Mouse (Mus musculus) forebrain, embryonic 13.5 days (tissue): ENCODE measurements around the gene Ccpg1. TPM values are rescaled to one million over a fixed set of nuclear protein-coding genes. Genes with fewer than 3 reads are reported as not detected.

ENCODE experiments used
- ATAC-seq: fragments of 200-750 bp; cut with Nextera tagmentation; 2 replicates; pipeline ENCODE4 v1.8.0; 2017
- H3K27ac ChIP-seq: fragments of 300-500 bp; sonication (generic); 2 replicates; pipeline ENCODE4 v1.5.1; 2015; ENCODE audit warnings: inconsistent platforms, mild to moderate bottlenecking, moderate library complexity
- H3K27me3 ChIP-seq: fragments of 300-500 bp; sonication (generic); 2 replicates; pipeline ENCODE4 v1.6.1; 2015; ENCODE audit warnings: mild to moderate bottlenecking, inconsistent platforms
- H3K36me3 ChIP-seq: fragments of 300-500 bp; sonication (generic); 2 replicates; pipeline ENCODE4 v1.6.1; 2015; ENCODE audit warnings: mild to moderate bottlenecking, inconsistent platforms; ENCODE audit not compliant: poor library complexity, severe bottlenecking
- H3K4me1 ChIP-seq: fragments of 300-500 bp; sonication (generic); 2 replicates; pipeline ENCODE4 v1.6.1; 2015; ENCODE audit warnings: inconsistent platforms
- H3K4me2 ChIP-seq: fragments of 300-500 bp; sonication (generic); 2 replicates; pipeline ENCODE4 v1.6.1; 2015; ENCODE audit warnings: inconsistent platforms, mild to moderate bottlenecking, moderate library complexity
- H3K4me3 ChIP-seq: fragments of 300-500 bp; sonication (generic); 2 replicates; pipeline ENCODE4 v1.5.1; 2015; ENCODE audit warnings: mild to moderate bottlenecking, inconsistent platforms
- H3K9ac ChIP-seq: fragments of 300-500 bp; sonication (generic); 2 replicates; pipeline ENCODE4 v1.6.1; 2015; ENCODE audit warnings: mild to moderate bottlenecking, inconsistent platforms
- H3K9me3 ChIP-seq: fragments of 300-500 bp; sonication (generic); replicated peaks from 2 replicates; pipeline ENCODE4 v1.6.1; 2016; ENCODE audit warnings: inconsistent platforms
- WGBS: fragments of 180-500 bp; shearing (Covaris S2); methylation state at CpG from one replicate; pipeline ENCODE4 v1.1.7; 2015; 5-methylcytosine and 5-hydroxymethylcytosine counted together
- polyA plus RNA-seq: library from polyadenylated mRNA; unstranded; fragments of >200 nt; fragmentation: Nextera tagmentation; extraction: Ambion mirVana; gene quantifications from 2 replicates; pipeline ENCODE4 v1.2.1, GENCODE M21; 2015

The Ccpg1 gene
- polyA plus RNA-seq, 1 experiment from 2014 or later, result 32.5 TPM

GRCm38 (mm10) chr9:73000487-73000886, 15.3 kb downstream of the Ccpg1 start:
- H3K27ac ChIP-seq, result no peak overlapping the region
- 66% methylated on average over 2 of the region's 2 CpGs for WGBS
- H3K36me3 ChIP-seq, result peaks cover 27% of the 10 kb centered on the region
- no peak for ATAC-seq
- H3K27me3 ChIP-seq, result no peaks in the 10 kb centered on the region
- no peak overlapping the region for H3K4me3 ChIP-seq
- no peaks in the 10 kb centered on the region for H3K9me3 ChIP-seq
- no peak overlapping the region for H3K4me2 ChIP-seq
- no peaks in the 10 kb centered on the region for H3K4me1 ChIP-seq
- no peak overlapping the region for H3K9ac ChIP-seq

GRCm38 (mm10) chr9:73001314-73002011, 16.2 kb downstream of the Ccpg1 start:
- H3K36me3 ChIP-seq, result peaks cover 36% of the 10 kb centered on the region
- no peaks in the 10 kb centered on the region for H3K4me1 ChIP-seq
- 91% methylated on average over 13 of the region's 13 CpGs for WGBS
- no peak overlapping the region for H3K4me3 ChIP-seq
- H3K9ac ChIP-seq, result no peak overlapping the region
- no peak overlapping the region for H3K4me2 ChIP-seq
- no peak overlapping the region for H3K27ac ChIP-seq
- H3K9me3 ChIP-seq, result no peaks in the 10 kb centered on the region
- no peaks in the 10 kb centered on the region for H3K27me3 ChIP-seq
- ATAC-seq, result no peak

GRCm38 (mm10) chr9:73002177-73002576, 16.9 kb downstream of the Ccpg1 start:
- ATAC-seq, result no peak
- Histone ChIP-seq H3K27me3 (no peaks in the 10 kb centered on the region), H3K4me3 (no peak overlapping the region), H3K9me3 (no peaks in the 10 kb centered on the region), H3K9ac (no peak overlapping the region), H3K36me3 (peaks cover 38% of the 10 kb centered on the region), H3K4me2 (no peak overlapping the region), H3K27ac (no peak overlapping the region), H3K4me1 (no peaks in the 10 kb centered on the region)
- 65% methylated on average over 3 of the region's 3 CpGs for WGBS

GRCm38 (mm10) chr9:73004076-73004475, 18.8 kb downstream of the Ccpg1 start:
- Histone ChIP-seq H3K9ac (no peak overlapping the region), H3K4me2 (no peak overlapping the region), H3K27ac (no peak overlapping the region), H3K27me3 (no peaks in the 10 kb centered on the region), H3K36me3 (peaks cover 38% of the 10 kb centered on the region), H3K9me3 (no peaks in the 10 kb centered on the region), H3K4me3 (no peak overlapping the region), H3K4me1 (no peaks in the 10 kb centered on the region)
- WGBS, result 88% methylated on average over 8 of the region's 8 CpGs
- ATAC-seq, result no peak

- Histone ChIP-seq H3K9ac (no peak overlapping the region), H3K27me3 (no peaks in the 10 kb centered on the region), H3K9me3 (no peaks in the 10 kb centered on the region), H3K4me2 (no peak overlapping the region), H3K4me1 (no peaks in the 10 kb centered on the region), H3K36me3 (peaks cover 41% of the 10 kb centered on the region), H3K4me3 (no peak overlapping the region), H3K27ac (no peak overlapping the region)
- WGBS, result 87% methylated on average over 6 of the region's 6 CpGs
- ATAC-seq, result no peak
Observed at GRCm38 (mm10) chr9:73005106-73005505, 19.9 kb downstream of the Ccpg1 start.

- H3K36me3 ChIP-seq, result peaks cover 46% of the 10 kb centered on the region
Observed at GRCm38 (mm10) chr9:73006175-73006574, 20.9 kb downstream of the Ccpg1 start.

GRCm38 (mm10) chr9:73008384-73008783, 23.2 kb downstream of the Ccpg1 start:
- H3K27me3 ChIP-seq, result no peaks in the 10 kb centered on the region
- H3K4me1 ChIP-seq, result no peaks in the 10 kb centered on the region
- H3K9ac ChIP-seq, result no peak overlapping the region
- no peak for ATAC-seq
- no peaks in the 10 kb centered on the region for H3K9me3 ChIP-seq
- no peak overlapping the region for H3K4me2 ChIP-seq
- no peak overlapping the region for H3K27ac ChIP-seq
- H3K36me3 ChIP-seq, result peaks cover 57% of the 10 kb centered on the region
- H3K4me3 ChIP-seq, result no peak overlapping the region
- WGBS, result 75% methylated on average over 3 of the region's 3 CpGs

More at GRCm38 (mm10) chr9:73006175-73006574, 20.9 kb downstream of the Ccpg1 start:
- H3K4me3 ChIP-seq, result no peak overlapping the region
- no peaks in the 10 kb centered on the region for H3K4me1 ChIP-seq
- WGBS, result 100% methylated on average over 3 of the region's 3 CpGs
- H3K4me2 ChIP-seq, result no peak overlapping the region
- no peaks in the 10 kb centered on the region for H3K9me3 ChIP-seq
- H3K9ac ChIP-seq, result no peak overlapping the region
- no peak for ATAC-seq
- no peaks in the 10 kb centered on the region for H3K27me3 ChIP-seq
- no peak overlapping the region for H3K27ac ChIP-seq

- Histone ChIP-seq H3K9ac (no peak overlapping the region), H3K9me3 (no peaks in the 10 kb centered on the region), H3K36me3 (peaks cover 71% of the 10 kb centered on the region), H3K4me1 (no peaks in the 10 kb centered on the region), H3K27me3 (no peaks in the 10 kb centered on the region), H3K27ac (no peak overlapping the region), H3K4me2 (no peak overlapping the region), H3K4me3 (no peak overlapping the region)
- no peak for ATAC-seq
- WGBS, result 89% methylated on average over 4 of the region's 4 CpGs
Observed at GRCm38 (mm10) chr9:73012629-73013028, 27.4 kb downstream of the Ccpg1 start.

GRCm38 (mm10) chr9:73014724-73015123, 29.5 kb downstream of the Ccpg1 start:
- peaks cover 92% of the 10 kb centered on the region for H3K36me3 ChIP-seq
- no peaks in the 10 kb centered on the region for H3K9me3 ChIP-seq
- H3K27ac ChIP-seq, result no peak overlapping the region
- no peak overlapping the region for H3K9ac ChIP-seq
- H3K4me1 ChIP-seq, result no peaks in the 10 kb centered on the region
- no peak overlapping the region for H3K4me2 ChIP-seq
- ATAC-seq, result no peak
- H3K4me3 ChIP-seq, result no peak overlapping the region
- H3K27me3 ChIP-seq, result no peaks in the 10 kb centered on the region
- 94% methylated on average over 13 of the region's 13 CpGs for WGBS

- Histone ChIP-seq H3K4me3 (no peak overlapping the region), H3K4me1 (no peaks in the 10 kb centered on the region), H3K4me2 (no peak overlapping the region), H3K9me3 (no peaks in the 10 kb centered on the region), H3K27ac (no peak overlapping the region), H3K36me3 (peaks cover 70% of the 10 kb centered on the region), H3K27me3 (no peaks in the 10 kb centered on the region), H3K9ac (no peak overlapping the region)
- WGBS, result 93% methylated on average over 10 of the region's 10 CpGs
- ATAC-seq, result no peak
Observed at GRCm38 (mm10) chr9:73019841-73020240, 34.6 kb downstream of the Ccpg1 start.

- H3K9ac ChIP-seq, result no peak overlapping the region
- 90% methylated on average over 5 of the region's 5 CpGs for WGBS
- H3K36me3 ChIP-seq, result peaks cover 65% of the 10 kb centered on the region
- H3K4me3 ChIP-seq, result no peak overlapping the region
- H3K4me1 ChIP-seq, result peaks cover under 1% of the 10 kb centered on the region; the same call in 1 of the 2 replicates
- H3K27ac ChIP-seq, result no peak overlapping the region
- no peaks in the 10 kb centered on the region for H3K27me3 ChIP-seq
- no peaks in the 10 kb centered on the region for H3K9me3 ChIP-seq
- H3K4me2 ChIP-seq, result no peak overlapping the region
- no peak for ATAC-seq
Observed at GRCm38 (mm10) chr9:73020566-73021097, 35.4 kb downstream of the Ccpg1 start.

- Histone ChIP-seq H3K36me3 (peaks cover 40% of the 10 kb centered on the region), H3K4me1 (peaks cover 9% of the 10 kb centered on the region; the same call in 1 of the 2 replicates), H3K27me3 (no peaks in the 10 kb centered on the region), H3K9ac (no peak overlapping the region), H3K27ac (peak overlapping the region; percentile 78), H3K4me2 (peak overlapping the region; percentile 25), H3K9me3 (no peaks in the 10 kb centered on the region), H3K4me3 (no peak overlapping the region)
- WGBS, result 27% methylated on average over 17 of the region's 17 CpGs
- ATAC-seq, result peak; percentile 89
Observed at GRCm38 (mm10) chr9:73025818-73026636, 40.8 kb downstream of the Ccpg1 start.
